Mouse (Mus musculus): ENCODE data around the gene D630045J12Rik. TPM values are rescaled to one million over a fixed set of nuclear protein-coding genes. Genes with fewer than 3 reads are reported as not detected.

D630045J12Rik gene
- total and polyA plus RNA-seq, 3 experiments, result 2.5 to 6.2 TPM; not detected in 1

- Histone ChIP-seq H3K9ac (ENCODE audit: control insufficient read depth, low read depth, low read length, poor library complexity, severe bottlenecking) (no peak overlapping the region), H3K9me3 (replicated peaks; ENCODE audit: insufficient read depth, low read length) (no peaks in the 10 kb centered on the region), H3K79me2 (ENCODE audit: control insufficient read depth, insufficient read depth, low read length, poor library complexity) (no peaks in the 10 kb centered on the region), H3K27ac (ENCODE audit: control insufficient read depth, low read depth, low read length) (no peak overlapping the region), H3K4me1 (ENCODE audit: control insufficient read depth in 1 of 2, insufficient read depth in 2 of 2, low read length in 2 of 2) (no peaks in the 10 kb centered on the region), H3K4me3 (ENCODE audit: control insufficient read depth in 1 of 2, insufficient read depth in 1 of 2, low read depth in 2 of 2, low read length in 2 of 2) (no peak overlapping the region), H3K27me3 (ENCODE audit: control insufficient read depth in 1 of 2, insufficient read depth in 2 of 2, low read length in 2 of 2) (no peaks in the 10 kb centered on the region), H3K36me3 (ENCODE audit: control insufficient read depth in 1 of 2, insufficient read depth in 2 of 2, low read length in 2 of 2) (no peaks in the 10 kb centered on the region)
- no peak for DNase-seq (ENCODE audit: low read depth, low spot score)
- TF ChIP-seq MAZ (IDR thresholded peaks at IDR 0.05; ENCODE audit: low read depth, low read length) (no peak), ZC3H11A (IDR thresholded peaks at IDR 0.05; ENCODE audit: low read depth, low read length) (no peak), POLR2AphosphoS5 (IDR thresholded peaks at IDR 0.05; ENCODE audit: borderline replicate concordance, low read depth, low read length) (no peak), ZKSCAN1 (IDR thresholded peaks at IDR 0.05; ENCODE audit: low read depth, low read length) (no peak), SMC3 (IDR thresholded peaks at IDR 0.05; ENCODE audit: low read depth, low read length) (no peak), MXI1 (IDR thresholded peaks at IDR 0.05; ENCODE audit: low read depth, low read length) (no peak), JUND (IDR thresholded peaks at IDR 0.05; ENCODE audit: low read depth, low read length) (no peak), MYB (IDR thresholded peaks at IDR 0.05; ENCODE audit: low read depth, low read length) (no peak), POLR2AphosphoS2 (IDR thresholded peaks at IDR 0.05; ENCODE audit: low read length) (no peak), NRF1 (IDR thresholded peaks at IDR 0.05; ENCODE audit: insufficient read depth, low read depth, low read length, poor library complexity, severe bottlenecking) (no peak), BHLHE40 (IDR thresholded peaks at IDR 0.05; ENCODE audit: borderline replicate concordance, low read depth, low read length) (no peak), GATA1 (IDR thresholded peaks at IDR 0.05; ENCODE audit: low read depth, low read length) (no peak)
These were observed 118.8 kb downstream of the D630045J12Rik start for GRCm38 (mm10) chr6:38134806-38135559.

- TF ChIP-seq MAX (IDR thresholded peaks at IDR 0.05; ENCODE audit: low read length), result no peak
- no peak for TF ChIP-seq KAT2A (conservative IDR thresholded peaks at IDR 0.05; ENCODE audit: low read depth, low read length)
- Histone ChIP-seq H3K27me3 (ENCODE audit: control insufficient read depth in 1 of 2, insufficient read depth in 2 of 2, low read length in 2 of 2) (no peaks in the 10 kb centered on the region), H3K9ac (ENCODE audit: control insufficient read depth, low read depth, low read length, poor library complexity, severe bottlenecking) (no peak overlapping the region), H3K79me2 (ENCODE audit: control insufficient read depth, insufficient read depth, low read length, poor library complexity) (no peaks in the 10 kb centered on the region), H3K9me3 (replicated peaks; ENCODE audit: insufficient read depth, low read length) (no peaks in the 10 kb centered on the region), H3K4me1 (ENCODE audit: control insufficient read depth in 1 of 2, insufficient read depth in 2 of 2, low read length in 2 of 2) (no peaks in the 10 kb centered on the region), H3K4me3 (ENCODE audit: control insufficient read depth in 1 of 2, insufficient read depth in 1 of 2, low read depth in 2 of 2, low read length in 2 of 2) (no peak overlapping the region), H3K36me3 (ENCODE audit: control insufficient read depth in 1 of 2, insufficient read depth in 2 of 2, low read length in 2 of 2) (no peaks in the 10 kb centered on the region), H3K27ac (ENCODE audit: control insufficient read depth, low read depth, low read length) (no peak overlapping the region)
- DNase-seq (ENCODE audit: low read depth, low spot score), result no peak
These were observed 122.0 kb downstream of the D630045J12Rik start for GRCm38 (mm10) chr6:38131801-38132231.

GRCm38 (mm10) chr6:38129883-38130282, 123.9 kb downstream of the D630045J12Rik start:
- H3K9me3 ChIP-seq (replicated peaks; ENCODE audit: insufficient read depth, low read length), result no peaks in the 10 kb centered on the region
- no peak overlapping the region for H3K27ac ChIP-seq (ENCODE audit: control insufficient read depth, low read depth, low read length)
- H3K4me1 ChIP-seq (ENCODE audit: control insufficient read depth in 1 of 2, insufficient read depth in 2 of 2, low read length in 2 of 2), result no peaks in the 10 kb centered on the region
- no peaks in the 10 kb centered on the region for H3K27me3 ChIP-seq (ENCODE audit: control insufficient read depth in 1 of 2, insufficient read depth in 2 of 2, low read length in 2 of 2)
- no peaks in the 10 kb centered on the region for H3K79me2 ChIP-seq (ENCODE audit: control insufficient read depth, insufficient read depth, low read length, poor library complexity)
- no peaks in the 10 kb centered on the region for H3K36me3 ChIP-seq (ENCODE audit: control insufficient read depth in 1 of 2, insufficient read depth in 2 of 2, low read length in 2 of 2)
- no peak overlapping the region for H3K4me3 ChIP-seq (ENCODE audit: control insufficient read depth in 1 of 2, insufficient read depth in 1 of 2, low read depth in 2 of 2, low read length in 2 of 2)
- no peak overlapping the region for H3K9ac ChIP-seq (ENCODE audit: control insufficient read depth, low read depth, low read length, poor library complexity, severe bottlenecking)
- 0 out of 2 replicates have a peak, but pooled peaks have one; percentile 8 for TF ChIP-seq SMC3 (IDR thresholded peaks at IDR 0.05; ENCODE audit: low read depth, low read length)
- TF ChIP-seq TAL1 (IDR thresholded peaks at IDR 0.05; ENCODE audit: low read length), result no peak
- peak; percentile 22 to 35 (median 33); a peak in 5 of 6 replicates for TF ChIP-seq CTCF (IDR thresholded peaks at IDR 0.05 in 2 of 3, conservative IDR thresholded peaks at IDR 0.05 in 1 of 3; ENCODE audit: control insufficient read depth in 1 of 3, insufficient read depth in 1 of 3, low read depth in 2 of 3, low read length in 3 of 3, poor library complexity in 1 of 3, severe bottlenecking in 1 of 3)
- DNase-seq (ENCODE audit: low read depth, low spot score), result peak; percentile 12
